Mouse (Mus musculus) heart, postnatal 25 days (tissue): ENCODE results near the gene Bex1. TPM values are rescaled to one million over a fixed set of nuclear protein-coding genes. Genes with fewer than 3 reads are reported as not detected.
"Not testable (repeated sequence)": the region's sequence is repeated elsewhere in the genome, so short reads cannot be mapped to it uniquely, and the experiment has no call there.

Experiments
- DNase-seq: peaks from one replicate; pipeline ENCODE4 v3.0.0; 2022; ENCODE audit warnings: low spot score
- intact Hi-C: fragments of 180-260 bp; cut with DNase I; formaldehyde crosslinking; loops from one replicate; pipeline ENCODE4 v1.15.1; 2025
- total RNA-seq, 2 experiments: library from RNA; stranded (reverse); gene quantifications; 2 replicates each; pipeline ENCODE4 v1.2.3; 2021

Bex1 gene
- 1 to 10 TPM; 2.0 to 3.6 TPM for total RNA-seq

- intact Hi-C loops, DNase-seq: not testable (repeated sequence)
These were observed at the start of gene Bex1, which contains the start of gene Tceal7 for GRCm38 (mm10) chrX:136214729-136215677. TSS of gene Bex1 (minus strand) at chrX:136215513. TSS of gene Tceal7 (plus strand) at chrX:136214779.

GRCm38 (mm10) chrX:136252023-136252729 is 36.9 kb upstream of the Bex1 start:
- DNase-seq = no peak
- intact Hi-C loops = no loop called here

- no peak for DNase-seq
- intact Hi-C loops = loop anchor here (2.0 kb wide), 1 partner anchor 19 kb away; no protein-coding TSS in a partner anchor
These were observed 34.4 kb upstream of the Bex1 start for GRCm38 (mm10) chrX:136249671-136250070.

- no peak for DNase-seq
- intact Hi-C loops = no loop called here
These were observed 33.5 kb upstream of the Bex1 start for GRCm38 (mm10) chrX:136248811-136249210.

GRCm38 (mm10) chrX:136245521-136246071 is 30.3 kb upstream of the Bex1 start:
- intact Hi-C loops = no loop called here
- DNase-seq = no peak

GRCm38 (mm10) chrX:136244574-136245229 is 29.4 kb upstream of the Bex1 start, which contains the start of gene Tceal9:
TSS of gene Tceal9 (plus strand) at chrX:136245079.
- peak; percentile 58 for DNase-seq
- intact Hi-C loops = no loop called here

- no peak for DNase-seq
- intact Hi-C loops = no loop called here
These were observed 27.9 kb upstream of the Bex1 start for GRCm38 (mm10) chrX:136243181-136243580.

- intact Hi-C loops = loop anchor here (1.0 kb wide), 1 partner anchor 66 kb away; no protein-coding TSS in a partner anchor
These were observed 22.8 kb upstream of the Bex1 start for GRCm38 (mm10) chrX:136238118-136238517.

GRCm38 (mm10) chrX:136227768-136228167 is 12.5 kb upstream of the Bex1 start:
- no peak for DNase-seq
- intact Hi-C loops = no loop called here

More at GRCm38 (mm10) chrX:136238118-136238517, 22.8 kb upstream of the Bex1 start:
- DNase-seq = no peak

GRCm38 (mm10) chrX:136223714-136224113 is 8.4 kb upstream of the Bex1 start:
- intact Hi-C loops = no loop called here
- no peak for DNase-seq

GRCm38 (mm10) chrX:136216303-136216702 is 990 bp upstream of the Bex1 start:
- DNase-seq = no peak
- intact Hi-C loops = no loop called here

- DNase-seq = no peak
- intact Hi-C loops = no loop called here
These were observed 1.9 kb downstream of the Bex1 start for GRCm38 (mm10) chrX:136213396-136213795.

GRCm38 (mm10) chrX:136204406-136204805 is 10.9 kb downstream of the Bex1 start:
- intact Hi-C loops = no loop called here
- no peak for DNase-seq

GRCm38 (mm10) chrX:136203664-136204066 is 11.6 kb downstream of the Bex1 start, which contains the start of gene Tceal5:
TSS of gene Tceal5 (minus strand) at chrX:136203876.
- intact Hi-C loops = no loop called here
- no peak for DNase-seq

GRCm38 (mm10) chrX:136203257-136203656 is 12.1 kb downstream of the Bex1 start:
- intact Hi-C loops = no loop called here
- DNase-seq = no peak

GRCm38 (mm10) chrX:136196873-136197272 is 18.4 kb downstream of the Bex1 start:
- no peak for DNase-seq
- intact Hi-C loops = loop anchor here (2.0 kb wide), 1 partner anchor 108 kb away; no protein-coding TSS in a partner anchor

GRCm38 (mm10) chrX:136195193-136195944 is 19.9 kb downstream of the Bex1 start:
- no peak for DNase-seq
- intact Hi-C loops = no loop called here

- no peak for DNase-seq
- intact Hi-C loops = no loop called here
These were observed 32.2 kb downstream of the Bex1 start for GRCm38 (mm10) chrX:136183107-136183506.
